Mouse (Mus musculus) neural tube, embryonic 10.5 days (tissue): ENCODE results near the gene Spef1.

Experiments
- DNase-seq: peaks from one replicate; pipeline ENCODE4 v3.0.0-alpha.2; 2017; ENCODE audit warnings: low spot score; ENCODE audit errors: extremely low spot score

Gene Spef1

DNA sequence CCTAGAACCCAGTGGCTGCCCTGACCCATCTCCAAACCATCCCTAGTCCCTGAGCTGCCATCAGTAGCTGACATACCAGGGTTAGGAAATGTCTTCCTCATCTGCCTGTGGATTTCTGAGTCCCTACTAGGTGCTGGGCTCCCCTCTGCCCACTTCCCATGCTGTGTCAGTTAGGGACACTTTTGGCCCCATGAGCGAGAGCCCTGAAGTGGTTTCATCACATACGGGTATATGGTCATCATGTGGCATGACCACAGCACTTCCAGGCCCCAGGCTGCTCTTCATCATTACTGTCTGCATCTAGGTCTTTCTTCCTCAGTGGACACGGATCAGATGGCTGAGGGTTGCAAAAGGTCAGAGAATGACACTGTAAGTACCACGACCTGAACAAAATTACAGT, 19.7 kb upstream of the Spef1 start, which contains the start of gene Ap5s1:
Gene Ap5s1 (plus strand): TSS at position 301 of the 400 bp plus-strand sequence.
- no peak for DNase-seq

GRCm38 (mm10) chr2:131205521-131206182, 18.6 kb upstream of the Spef1 start:
- DNase-seq = no peak

GRCm38 (mm10) chr2:131204410-131204981, 17.4 kb upstream of the Spef1 start:
- DNase-seq = no peak

DNA sequence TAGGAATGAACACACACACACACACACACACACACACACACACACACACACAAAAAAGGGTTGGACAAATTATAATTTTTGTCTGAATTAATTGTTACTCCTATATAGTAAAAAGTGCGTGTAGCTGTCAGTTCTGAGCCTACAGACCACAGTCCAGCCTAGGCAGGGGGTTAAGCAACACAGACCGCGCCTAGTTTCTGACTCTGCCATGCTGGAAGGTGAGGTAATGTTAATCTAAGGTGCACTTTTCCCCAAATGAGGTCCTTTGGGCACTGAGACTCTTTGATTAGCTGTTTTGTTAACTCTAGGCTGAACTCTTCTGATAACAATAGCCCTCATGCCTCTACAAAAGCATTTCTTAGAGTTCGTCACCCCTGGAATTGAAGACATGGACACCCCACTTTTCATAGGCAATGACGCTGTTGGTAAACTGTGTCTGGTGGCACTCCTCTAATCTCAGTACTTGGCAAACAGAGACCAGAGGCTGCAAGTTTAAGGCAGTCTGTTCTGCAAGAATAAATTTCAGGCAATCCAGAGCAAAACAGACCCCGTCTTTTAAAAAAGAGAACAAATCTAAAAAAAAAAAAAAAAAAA, 16.8 kb upstream of the Spef1 start:
- DNase-seq = no peak

- DNase-seq = no peak
Measured at GRCm38 (mm10) chr2:131201262-131201661, 14.2 kb upstream of the Spef1 start.

- DNase-seq = no peak
Measured at GRCm38 (mm10) chr2:131200710-131201109, 13.6 kb upstream of the Spef1 start.

- DNase-seq = no peak
Measured at GRCm38 (mm10) chr2:131196606-131197316, 9.7 kb upstream of the Spef1 start.

- no peak for DNase-seq
Measured at GRCm38 (mm10) chr2:131191005-131191390, 3.9 kb upstream of the Spef1 start.

DNA sequence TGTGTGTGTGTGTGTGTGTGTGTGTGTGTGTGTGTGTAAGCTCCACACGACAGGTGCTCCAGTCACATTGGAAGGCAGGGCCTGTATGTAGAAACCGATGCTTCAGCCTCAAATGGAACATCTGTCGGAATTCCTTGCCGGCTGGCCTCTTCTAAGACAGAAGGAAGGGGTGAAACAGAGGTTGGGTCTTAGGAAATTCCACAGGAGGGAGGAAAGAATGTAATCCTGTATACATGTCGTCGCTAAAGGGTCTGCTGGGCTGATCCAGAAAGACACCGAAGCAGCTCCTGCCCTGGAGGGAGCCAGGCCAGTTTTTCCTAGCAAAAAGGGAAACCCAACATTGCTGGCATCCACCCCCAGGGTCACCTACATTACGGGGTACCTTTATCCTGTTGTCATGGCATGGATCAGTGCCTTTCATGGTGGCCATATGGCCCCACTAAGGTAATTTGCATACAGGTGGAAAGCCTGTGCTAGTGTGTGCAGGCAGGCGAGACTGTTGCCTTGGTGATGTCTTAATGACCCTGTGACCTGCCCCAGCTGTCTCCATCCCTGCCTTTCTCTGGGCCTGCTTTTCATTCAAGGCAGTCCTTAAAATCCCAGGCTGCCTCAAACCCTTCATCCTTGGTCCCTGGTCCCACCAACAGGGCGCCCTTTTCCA, 3.4 kb upstream of the Spef1 start:
- peak; percentile 76 for DNase-seq

DNA sequence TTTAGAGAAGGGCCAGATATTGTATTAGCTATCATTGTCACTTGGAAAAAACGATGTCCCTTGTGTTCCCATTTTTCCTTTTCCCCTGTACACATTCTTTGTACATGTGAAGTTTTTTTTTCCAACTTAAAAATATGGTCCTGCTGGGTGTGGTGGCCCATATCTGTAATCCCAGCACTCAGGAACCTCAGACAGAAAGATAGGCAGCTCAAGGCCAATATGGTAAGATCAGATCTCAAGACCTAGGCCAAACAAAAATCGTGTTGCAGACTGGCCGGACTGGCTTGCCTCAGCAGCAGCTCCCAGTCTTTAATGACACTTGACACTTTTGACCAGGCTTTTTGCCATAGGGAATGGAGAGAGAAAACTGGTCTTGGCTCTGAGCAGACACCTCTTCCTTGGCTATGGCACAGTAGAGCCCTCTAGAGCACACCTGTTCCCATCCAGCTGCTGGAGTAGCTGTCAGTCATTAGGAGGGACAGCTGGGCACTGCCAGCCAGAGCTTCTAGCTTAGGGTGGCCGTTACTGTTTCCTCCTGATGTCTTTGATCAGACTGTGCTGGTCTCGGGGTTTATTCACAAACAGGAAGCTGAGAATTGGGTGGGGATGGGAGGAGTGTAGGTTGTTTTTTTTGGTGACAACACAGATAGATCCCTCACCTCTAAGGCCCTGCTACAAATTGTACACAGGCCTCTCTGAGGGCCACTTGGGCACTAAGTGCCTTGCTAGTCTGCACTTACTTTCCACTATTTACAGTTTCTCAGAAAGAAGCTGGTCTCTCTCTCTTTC, 2.6 kb upstream of the Spef1 start:
- DNase-seq = no peak

DNA sequence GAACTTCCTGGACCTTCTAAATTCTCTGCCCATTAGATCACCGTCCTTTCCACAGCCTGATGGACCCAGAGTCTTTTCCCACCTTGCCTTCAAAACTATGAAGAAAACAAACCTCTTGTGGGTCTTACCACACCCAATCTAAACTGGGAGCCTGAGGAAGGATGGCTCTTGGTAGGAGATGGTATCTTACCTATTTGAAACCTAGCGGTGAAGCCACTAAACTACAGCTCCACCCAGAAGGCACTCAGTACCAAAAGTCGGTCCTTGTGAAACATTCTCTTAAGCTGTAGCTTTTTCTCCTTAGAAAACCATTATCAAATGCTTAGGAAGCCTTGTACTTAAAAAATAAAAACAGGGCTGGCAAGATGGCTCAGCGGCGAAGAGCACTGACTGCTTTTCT, 1.2 kb upstream of the Spef1 start:
- DNase-seq = no peak

- DNase-seq = peak; percentile 40
Measured at GRCm38 (mm10) chr2:131187602-131187922, 480 bp upstream of the Spef1 start.

DNA sequence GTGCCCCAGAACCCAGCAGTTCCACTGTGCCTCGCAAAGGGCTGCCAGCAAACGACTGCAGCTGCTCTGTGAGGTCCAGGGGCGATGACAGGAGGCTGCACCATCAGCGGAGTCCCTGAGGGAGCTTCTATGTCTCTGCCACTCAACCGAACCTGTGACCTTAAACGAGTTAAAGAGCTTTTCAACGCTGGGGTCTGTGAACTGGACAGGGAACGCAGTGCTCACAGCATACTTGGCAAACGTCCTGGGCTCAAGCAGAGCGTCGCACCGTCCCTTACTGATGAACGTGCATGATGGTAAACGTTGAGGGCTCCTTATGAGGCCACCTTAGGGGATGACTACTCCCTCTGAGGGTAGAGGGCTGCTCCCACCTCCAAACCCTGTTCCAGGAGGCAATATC, 739 bp downstream of the Spef1 start:
- no peak for DNase-seq

DNA sequence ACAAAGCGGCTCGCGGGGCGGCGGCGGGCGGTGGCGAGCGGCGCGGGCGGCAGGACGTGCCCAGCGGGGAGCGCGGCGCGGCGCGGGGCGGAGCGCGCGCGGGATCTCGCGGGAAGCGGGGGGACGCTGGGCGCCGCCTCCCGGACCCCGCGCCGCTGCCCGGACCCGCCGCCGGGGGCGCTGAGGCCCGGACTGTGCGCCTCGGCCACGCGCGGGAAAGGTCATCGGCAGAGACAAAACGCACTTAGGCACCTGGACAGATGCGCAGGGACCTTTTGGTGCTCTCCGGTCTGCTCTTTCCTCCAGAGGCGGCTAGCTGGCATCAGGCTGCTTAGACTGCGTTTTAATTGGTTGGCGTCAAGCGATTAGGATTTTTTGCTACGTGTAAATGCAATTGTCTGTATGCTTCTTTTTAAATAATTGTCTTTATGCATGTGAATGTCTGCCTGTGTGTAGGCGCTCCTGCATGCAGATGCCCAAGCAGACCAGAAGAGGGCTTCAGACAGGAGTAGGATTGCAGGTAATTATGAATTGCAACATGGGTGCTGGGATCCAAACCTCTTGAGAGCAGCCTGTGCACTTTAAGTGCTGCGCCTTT, 7.0 kb downstream of the Spef1 start, which contains the start of gene Cenpb:
Gene Cenpb (minus strand): TSS at position 78 of the 598 bp plus-strand sequence.
- peak; percentile 85 for DNase-seq

- peak; percentile 76 for DNase-seq
Measured at GRCm38 (mm10) chr2:131179246-131179886, 7.7 kb downstream of the Spef1 start.

DNA sequence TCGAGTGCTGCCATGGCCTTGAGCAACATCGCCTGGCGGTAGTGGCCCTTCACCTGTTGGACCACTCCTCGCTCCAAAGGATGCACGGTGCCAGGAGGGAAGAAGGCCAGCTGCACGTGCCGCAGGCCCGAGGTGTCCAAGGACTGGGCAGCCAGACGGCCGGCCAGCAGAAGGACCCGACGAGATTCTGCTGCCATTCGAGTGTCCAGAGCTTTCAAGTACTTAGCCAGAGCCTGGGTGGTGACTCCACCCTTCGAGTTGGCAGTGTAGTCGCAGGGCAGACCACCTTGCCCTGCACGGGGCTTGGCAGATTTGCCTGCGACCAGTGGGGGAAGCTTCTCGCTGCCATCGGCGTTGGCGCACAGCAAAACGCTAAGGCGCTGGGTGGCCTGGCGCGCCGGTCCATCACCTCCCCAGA, 8.2 kb downstream of the Spef1 start:
- peak; percentile 53 for DNase-seq

DNA sequence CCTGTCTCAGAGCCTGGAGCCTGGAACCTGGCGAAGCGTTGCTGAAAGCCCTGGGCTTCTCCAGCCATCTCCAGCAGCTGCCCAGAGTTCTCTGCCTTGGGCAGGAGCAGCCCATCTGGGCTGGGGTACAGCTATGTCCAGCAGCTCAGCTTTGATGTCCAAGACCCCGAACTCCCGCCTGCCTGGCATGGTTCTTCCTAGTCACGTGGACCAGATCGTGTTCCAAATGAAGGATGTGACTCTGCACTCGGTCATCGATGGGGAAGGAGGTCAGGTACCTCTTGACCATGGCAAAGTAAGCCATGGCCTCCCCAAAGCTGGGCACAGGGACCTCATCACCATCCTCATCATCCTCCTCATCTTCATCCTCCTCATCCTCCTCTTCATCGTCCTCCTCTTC, 9.2 kb downstream of the Spef1 start:
- DNase-seq = no peak

- DNase-seq = no peak
Measured at GRCm38 (mm10) chr2:131176491-131176890, 10.6 kb downstream of the Spef1 start.

DNA sequence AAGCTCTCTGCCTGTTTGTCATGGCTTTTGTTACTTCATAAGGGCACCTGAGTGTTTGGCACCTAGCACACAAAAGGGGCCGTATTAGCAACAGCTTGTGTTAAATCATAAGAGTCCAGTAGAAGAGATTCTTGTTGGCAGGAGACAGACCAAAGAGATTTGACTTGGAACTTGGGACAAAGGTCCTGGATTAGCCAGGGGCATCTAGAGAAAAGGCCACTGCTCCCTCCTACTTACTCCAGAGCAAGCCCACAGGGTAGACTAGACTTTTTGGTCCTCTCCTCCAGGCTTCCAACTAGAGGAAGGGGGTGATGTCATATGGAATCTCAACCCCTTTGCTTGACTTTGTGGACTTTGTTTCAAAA, 11.2 kb downstream of the Spef1 start:
- no peak for DNase-seq

DNA sequence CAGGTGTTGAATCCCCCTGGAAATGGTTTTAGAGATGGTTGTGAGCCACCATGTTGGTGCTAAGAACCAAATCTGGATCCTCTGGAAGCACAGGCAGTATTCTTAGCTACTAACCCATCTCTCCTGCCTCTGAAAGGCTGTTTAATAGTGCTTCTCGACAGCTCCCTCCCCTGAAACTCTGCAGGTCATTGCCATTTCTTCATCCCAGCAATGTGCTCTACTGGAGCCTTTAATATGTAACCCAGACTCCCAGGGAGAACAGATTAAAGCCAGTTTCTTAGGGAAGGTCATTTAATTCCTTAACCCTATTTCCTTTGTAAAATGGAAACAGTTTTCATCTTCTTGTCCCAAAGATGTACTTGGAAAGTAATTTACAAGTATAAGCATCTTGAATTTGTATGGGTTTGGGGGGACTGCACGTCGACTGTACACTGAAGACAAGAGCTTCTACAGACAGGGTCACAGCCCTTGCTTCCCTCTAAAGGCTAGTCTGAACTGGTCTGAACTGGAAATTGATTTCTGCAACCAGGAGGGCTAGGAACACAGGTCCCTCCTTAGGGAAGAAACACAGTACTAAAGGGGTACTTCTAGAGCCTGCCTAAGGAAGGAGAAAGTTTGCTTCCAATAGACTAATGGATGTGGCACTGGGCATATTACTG, 11.7 kb downstream of the Spef1 start:
- no peak for DNase-seq
